Mouse (Mus musculus) stomach, embryonic 15.5 days (tissue): ENCODE data around the gene Rnf8. TPM values are rescaled to one million over a fixed set of nuclear protein-coding genes. Genes with fewer than 3 reads are reported as not detected.

Source experiments
- ATAC-seq: fragments of 200-750 bp; cut with Nextera tagmentation; 2 replicates; pipeline ENCODE4 v1.8.0; 2017; ENCODE audit warnings: low read depth, moderate number of reproducible peaks, moderate TSS enrichment; ENCODE audit not compliant: insufficient read depth, low FRiP score
- H3K27ac ChIP-seq: fragments of 300-500 bp; sonication (generic); 2 replicates; pipeline ENCODE4 v1.5.1; 2015; ENCODE audit warnings: mild to moderate bottlenecking, inconsistent platforms
- H3K27me3 ChIP-seq: fragments of 300-500 bp; sonication (generic); replicated peaks from 2 replicates; pipeline ENCODE4 v1.6.1; 2015; ENCODE audit warnings: inconsistent platforms
- H3K36me3 ChIP-seq: fragments of 300-500 bp; sonication (generic); 2 replicates; pipeline ENCODE4 v1.6.1; 2015; ENCODE audit warnings: inconsistent platforms
- H3K4me1 ChIP-seq: fragments of 300-500 bp; sonication (generic); 2 replicates; pipeline ENCODE4 v1.6.1; 2015; ENCODE audit warnings: inconsistent platforms
- H3K4me2 ChIP-seq: fragments of 300-500 bp; sonication (generic); 2 replicates; pipeline ENCODE4 v1.6.1; 2015; ENCODE audit warnings: mild to moderate bottlenecking, inconsistent platforms
- H3K4me3 ChIP-seq: fragments of 300-500 bp; sonication (generic); replicated peaks from 2 replicates; pipeline ENCODE4 v1.5.1; 2015; ENCODE audit warnings: inconsistent platforms
- H3K9ac ChIP-seq: fragments of 300-500 bp; sonication (generic); 2 replicates; pipeline ENCODE4 v1.6.1; 2015; ENCODE audit warnings: inconsistent platforms
- H3K9me3 ChIP-seq: fragments of 300-500 bp; sonication (generic); 2 replicates; pipeline ENCODE4 v1.6.1; 2016; ENCODE audit warnings: inconsistent platforms
- WGBS: fragments of 180-500 bp; shearing (Covaris S2); methylation state at CpG from one replicate; pipeline ENCODE4 v1.1.7; 2015; 5-methylcytosine and 5-hydroxymethylcytosine counted together
- microRNA-seq: library from miRNA; unstranded; fragments of <30 nt; microRNA quantifications from one replicate; pipeline ENCODE4, GENCODE M21; 2016
- polyA plus RNA-seq: library from polyadenylated mRNA; unstranded; fragments of >200 nt; fragmentation: Nextera tagmentation; extraction: Ambion mirVana; gene quantifications from 2 replicates; pipeline ENCODE4 v1.2.1, GENCODE M21; 2015

Gene Rnf8
- polyA plus RNA-seq, 1 experiment from 2014 or later: 70.8 TPM

DNA sequence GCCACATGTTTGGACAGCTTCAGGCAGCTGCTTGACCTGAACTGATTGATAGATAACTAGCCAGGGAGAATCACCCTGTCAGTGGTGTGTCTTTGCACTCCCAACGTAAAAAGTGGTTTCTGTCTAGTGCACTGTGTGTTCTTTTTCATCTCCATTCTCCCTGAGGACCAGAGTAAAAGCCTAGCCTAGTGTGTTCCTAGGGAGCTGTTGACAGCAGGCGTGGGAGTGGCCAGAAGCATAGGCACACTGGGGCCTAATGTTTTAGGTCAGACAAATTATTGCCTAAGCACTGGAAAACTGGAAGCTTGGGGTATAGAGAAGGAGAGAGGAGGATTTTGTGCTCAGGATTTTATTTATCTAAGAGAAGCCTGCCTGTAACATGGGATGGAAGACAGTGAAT is 68.5 kb downstream of the Rnf8 start:
- Histone ChIP-seq H3K4me1 (peaks cover 7% of the 10 kb centered on the region; the same call in 1 of the 2 replicates), H3K27ac (no peak overlapping the region), H3K4me3 (no peak overlapping the region), H3K9me3 (no peaks in the 10 kb centered on the region), H3K9ac (no peak overlapping the region), H3K4me2 (no peak overlapping the region), H3K36me3 (peaks cover 42% of the 10 kb centered on the region), H3K27me3 (no peaks in the 10 kb centered on the region)
- 67% methylated on average over 2 of the region's 2 CpGs for WGBS
- no peak for ATAC-seq

GRCm38 (mm10) chr17:29684275-29684674 is 69.7 kb downstream of the Rnf8 start:
- Histone ChIP-seq H3K9ac (no peak overlapping the region), H3K27ac (no peak overlapping the region), H3K4me2 (no peak overlapping the region), H3K36me3 (peaks cover 43% of the 10 kb centered on the region), H3K4me3 (no peak overlapping the region), H3K9me3 (no peaks in the 10 kb centered on the region), H3K27me3 (no peaks in the 10 kb centered on the region), H3K4me1 (peaks cover 7% of the 10 kb centered on the region; the same call in 1 of the 2 replicates)
- ATAC-seq: no peak
- 88% methylated on average over 4 of the region's 4 CpGs for WGBS

DNA sequence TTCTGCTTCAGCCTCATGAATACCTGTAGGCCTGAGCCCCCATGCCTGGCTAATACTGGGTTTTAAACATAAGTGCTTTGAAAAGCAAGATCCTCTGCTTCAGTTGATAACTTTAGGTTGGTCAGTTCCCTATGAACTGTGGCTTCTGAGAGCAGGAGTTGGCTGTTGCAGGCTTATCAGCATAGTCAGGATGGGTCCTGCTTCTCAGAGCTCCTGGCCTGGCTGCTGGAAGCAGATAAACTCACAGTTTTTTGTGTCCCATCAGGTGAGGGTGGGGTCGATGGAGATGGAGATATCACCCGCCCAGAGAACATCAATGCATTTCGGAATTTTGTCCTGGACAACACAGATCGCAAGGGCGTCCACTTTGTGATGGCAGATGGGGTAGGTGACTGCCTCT is 72.2 kb downstream of the Rnf8 start:
- Histone ChIP-seq H3K4me2 (no peak overlapping the region), H3K36me3 (peaks cover 48% of the 10 kb centered on the region)
- 93% methylated on average over 5 of the region's 5 CpGs for WGBS

DNA sequence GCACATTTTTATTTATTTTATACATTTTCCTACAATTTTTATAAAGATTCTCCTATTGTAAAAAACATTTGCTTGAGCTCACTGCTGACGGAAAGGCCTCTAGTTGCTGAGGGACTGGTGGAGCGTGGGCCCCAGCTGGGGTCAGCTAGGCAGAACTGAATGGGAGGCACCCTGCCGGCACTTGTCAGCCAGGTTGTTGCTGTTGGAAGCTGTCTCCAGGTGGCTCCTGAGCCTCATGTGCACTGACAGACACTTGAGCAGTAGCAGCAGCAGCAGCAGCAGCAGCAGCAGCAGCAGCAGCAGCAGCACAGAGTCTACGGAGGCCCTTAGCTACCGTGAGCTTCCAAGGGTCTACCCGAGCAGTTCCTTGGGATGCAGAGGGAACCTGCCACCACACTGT is 72.8 kb downstream of the Rnf8 start:
- Histone ChIP-seq H3K9me3 (no peaks in the 10 kb centered on the region), H3K4me1 (0 out of 2 replicates have a peak, but pooled peaks cover 3% of the 10 kb centered on the region), H3K27ac (no peak overlapping the region), H3K4me3 (no peak overlapping the region), H3K4me2 (no peak overlapping the region), H3K27me3 (no peaks in the 10 kb centered on the region), H3K36me3 (peaks cover 47% of the 10 kb centered on the region), H3K9ac (no peak overlapping the region)
- WGBS: 85% methylated on average over 6 of the region's 6 CpGs
- no peak for ATAC-seq

More for the DNA sequence above, 72.2 kb downstream of the Rnf8 start:
- Histone ChIP-seq H3K4me3 (no peak overlapping the region), H3K9me3 (no peaks in the 10 kb centered on the region), H3K27me3 (no peaks in the 10 kb centered on the region), H3K4me1 (0 out of 2 replicates have a peak, but pooled peaks cover 3% of the 10 kb centered on the region), H3K9ac (no peak overlapping the region), H3K27ac (no peak overlapping the region)
- peak; percentile 27; the same call in 1 of the 2 replicates for ATAC-seq

DNA sequence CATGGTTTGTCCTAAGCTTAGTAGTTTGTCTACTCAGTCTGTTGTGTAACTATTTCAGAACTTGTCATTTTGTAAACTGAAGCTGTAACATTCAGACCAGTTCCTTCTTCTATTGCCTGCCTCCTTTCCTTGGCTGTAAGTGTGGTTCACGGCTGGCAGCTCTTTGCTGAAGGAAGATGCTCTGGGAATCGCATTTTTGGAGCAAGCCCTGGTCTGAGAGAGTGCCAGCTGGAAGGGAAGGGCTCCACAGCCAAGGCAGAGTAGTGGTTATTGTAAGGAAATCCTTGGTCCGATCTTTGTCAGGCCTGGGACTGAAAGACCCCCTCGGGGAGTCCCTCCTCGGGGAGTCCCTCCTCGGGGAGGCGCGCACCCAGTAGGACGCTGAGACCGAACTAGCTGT is 74.0 kb downstream of the Rnf8 start:
- no peaks in the 10 kb centered on the region for H3K27me3 ChIP-seq
- peaks cover 45% of the 10 kb centered on the region for H3K36me3 ChIP-seq
- 94% methylated on average over 10 of the region's 10 CpGs for WGBS
- H3K4me1 ChIP-seq: 0 out of 2 replicates have a peak, but pooled peaks cover 3% of the 10 kb centered on the region
- no peak for ATAC-seq
- H3K9me3 ChIP-seq: no peaks in the 10 kb centered on the region
- H3K27ac ChIP-seq: no peak overlapping the region
- no peak overlapping the region for H3K4me2 ChIP-seq
- no peak overlapping the region for H3K4me3 ChIP-seq
- H3K9ac ChIP-seq: no peak overlapping the region

- no peaks in the 10 kb centered on the region for H3K27me3 ChIP-seq
- 78% methylated on average over 6 of the region's 6 CpGs for WGBS
- H3K27ac ChIP-seq: no peak overlapping the region
- no peak for ATAC-seq
- H3K4me3 ChIP-seq: no peak overlapping the region
- H3K4me1 ChIP-seq: 0 out of 2 replicates have a peak, but pooled peaks cover under 1% of the 10 kb centered on the region
- H3K9ac ChIP-seq: no peak overlapping the region
- no peak overlapping the region for H3K4me2 ChIP-seq
- H3K36me3 ChIP-seq: peaks cover 49% of the 10 kb centered on the region
- no peaks in the 10 kb centered on the region for H3K9me3 ChIP-seq
Measured at GRCm38 (mm10) chr17:29690257-29690656, 75.7 kb downstream of the Rnf8 start.

- Histone ChIP-seq H3K4me1 (no peaks in the 10 kb centered on the region), H3K36me3 (peaks cover 39% of the 10 kb centered on the region), H3K27me3 (no peaks in the 10 kb centered on the region), H3K4me2 (no peak overlapping the region), H3K9me3 (no peaks in the 10 kb centered on the region), H3K4me3 (no peak overlapping the region), H3K27ac (no peak overlapping the region), H3K9ac (no peak overlapping the region)
- WGBS: 88% methylated on average over 2 of the region's 2 CpGs
- ATAC-seq: no peak
Measured at GRCm38 (mm10) chr17:29692827-29693226, 78.2 kb downstream of the Rnf8 start.

- no peaks in the 10 kb centered on the region for H3K27me3 ChIP-seq
- H3K4me3 ChIP-seq: no peak overlapping the region
- peaks cover 40% of the 10 kb centered on the region for H3K36me3 ChIP-seq
- H3K27ac ChIP-seq: no peak overlapping the region
- H3K9me3 ChIP-seq: no peaks in the 10 kb centered on the region
- H3K9ac ChIP-seq: no peak overlapping the region
- H3K4me2 ChIP-seq: no peak overlapping the region
- ATAC-seq: no peak
- WGBS: 72% methylated on average over 2 of the region's 2 CpGs
- no peaks in the 10 kb centered on the region for H3K4me1 ChIP-seq
Measured at GRCm38 (mm10) chr17:29693571-29693970, 79.0 kb downstream of the Rnf8 start.

DNA sequence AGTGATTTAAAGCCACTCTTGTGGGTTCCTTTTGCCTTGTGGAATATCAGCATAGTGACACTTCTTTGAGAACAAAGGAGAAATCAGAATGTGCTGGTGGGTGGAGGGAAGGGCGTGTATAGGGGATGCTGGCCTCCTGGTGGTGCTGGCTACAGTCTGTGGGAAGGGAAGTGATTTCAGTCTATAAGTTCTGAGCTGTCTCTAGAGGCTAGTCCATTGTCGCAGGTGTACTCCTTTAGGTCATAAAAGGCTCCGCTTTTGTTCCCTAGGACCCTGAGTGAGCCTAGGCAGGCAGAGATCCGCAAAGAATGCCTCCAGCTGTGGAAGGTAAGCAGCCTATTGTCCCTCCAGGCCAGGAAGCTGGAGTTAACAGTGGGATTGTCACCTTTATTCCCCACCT is 79.9 kb downstream of the Rnf8 start:
- no peaks in the 10 kb centered on the region for H3K4me1 ChIP-seq
- no peak for ATAC-seq
- H3K9ac ChIP-seq: no peak overlapping the region

More for the DNA sequence above, 79.9 kb downstream of the Rnf8 start:
- H3K27me3 ChIP-seq: no peaks in the 10 kb centered on the region
- peaks cover 44% of the 10 kb centered on the region for H3K36me3 ChIP-seq
- no peak overlapping the region for H3K4me2 ChIP-seq
- H3K4me3 ChIP-seq: no peak overlapping the region
- WGBS: 83% methylated on average over 4 of the region's 4 CpGs
- no peaks in the 10 kb centered on the region for H3K9me3 ChIP-seq
- H3K27ac ChIP-seq: no peak overlapping the region

Small RNA genes lying within 50 kb of the gene (microRNA-seq; reads per million reads assigned to microRNA genes)
- gene Mir7667: not detected

Other genes starting within 250 kb of the Rnf8 start
- gene Pim1, start 124.0 kb upstream of the Rnf8 start, polyA plus RNA-seq: 11.5 and 20.9 TPM in 2 replicates
- gene Gm17657, start 65.2 kb upstream of the Rnf8 start, polyA plus RNA-seq: not detected in 2 replicates
- 12.2 and 14.8 TPM in 2 replicates for gene Tbc1d22b, start 65.0 kb upstream of the Rnf8 start, polyA plus RNA-seq
- 0.93 and 1.3 TPM in 2 replicates for gene Tmem217, start 62.4 kb upstream of the Rnf8 start, polyA plus RNA-seq
- gene Gm28043, start 86 bp downstream of the Rnf8 start, polyA plus RNA-seq: 2.6 and 3.0 TPM in 2 replicates
- 95.8 and 97.9 TPM in 2 replicates for gene Cmtr1, start 45.8 kb downstream of the Rnf8 start, polyA plus RNA-seq
- gene Ccdc167, start 102.3 kb downstream of the Rnf8 start, polyA plus RNA-seq: 13.0 and 14.1 TPM in 2 replicates